In genomic region chr7:67457898-67458297, GRCm38 (mm10) we compare ENCODE assay signal across 20 mouse cellular contexts.
"Had no signal": no experiment of that assay in that cellular context is flagged by ENCODE, and none has a peak within 500 bp of the region (broad histone marks: within the 10 kb centered on the region; RNA-seq: fewer than 3 reads in every experiment).

No protein-coding gene starts in this region.

- H3K27ac ChIP-seq: kidney, embryonic 15.5 days; limb, embryonic 12.5 days; limb, embryonic 15.5 days; liver, embryonic 12.5 days; liver, embryonic 15.5 days; midbrain, embryonic 12.5 days; stomach, embryonic 15.5 days had no signal

- H3K4me2 ChIP-seq: kidney, embryonic 15.5 days; limb, embryonic 12.5 days; limb, embryonic 15.5 days; liver, embryonic 12.5 days; liver, embryonic 15.5 days; midbrain, embryonic 12.5 days; stomach, embryonic 15.5 days had no signal

- H3K4me3 ChIP-seq: kidney, embryonic 15.5 days; limb, embryonic 12.5 days; limb, embryonic 15.5 days; liver, embryonic 12.5 days; liver, embryonic 15.5 days; midbrain, embryonic 12.5 days; stomach, embryonic 15.5 days had no signal

- ATAC-seq: liver, embryonic 12.5 days; midbrain, embryonic 16.5 days had no signal

- H3K9ac ChIP-seq: kidney, embryonic 15.5 days; limb, embryonic 12.5 days; limb, embryonic 15.5 days; liver, embryonic 12.5 days; liver, embryonic 15.5 days; midbrain, embryonic 12.5 days; stomach, embryonic 15.5 days had no signal

- H3K27me3 ChIP-seq: kidney, embryonic 15.5 days; limb, embryonic 15.5 days; liver, embryonic 15.5 days; stomach, embryonic 15.5 days had no signal

- H3K9me3 ChIP-seq: kidney, embryonic 15.5 days; limb, embryonic 12.5 days; limb, embryonic 15.5 days; liver, embryonic 12.5 days; liver, embryonic 15.5 days; midbrain, embryonic 12.5 days; stomach, embryonic 15.5 days had no signal

- H3K36me3 ChIP-seq: kidney, embryonic 15.5 days; limb, embryonic 12.5 days; limb, embryonic 15.5 days; liver, embryonic 12.5 days; liver, embryonic 15.5 days; midbrain, embryonic 12.5 days; stomach, embryonic 15.5 days had no signal

- DNase-seq: kidney, adult 11 months; kidney, adult 8-10 months; kidney, postnatal 10 days; kidney, postnatal 4 days; left cerebral cortex, postnatal 4 days; lung, adult 2 months; lung, postnatal 36 days; right cerebral cortex, adult 18-20 months; right cerebral cortex, postnatal 14 days; right cerebral cortex, postnatal 4 days; spleen, adult 18-20 months; thymus, postnatal 25 days had no signal
